Mouse (Mus musculus) bone marrow, adult 2 months (tissue): Measurements from ENCODE around the gene Fgf18. TPM values are rescaled to one million over a fixed set of nuclear protein-coding genes. Genes with fewer than 3 reads are reported as not detected.

ENCODE experiments used
- H3K27ac ChIP-seq: fragments of 200-500 bp; 2 replicates; pipeline ENCODE4 v1.5.1; 2012; ENCODE audit warnings: low read depth, mild to moderate bottlenecking, control low read depth, inconsistent platforms, low read length; ENCODE audit not compliant: control insufficient read depth, poor library complexity, insufficient read depth
- H3K4me1 ChIP-seq: fragments of 200-500 bp; 2 replicates; pipeline ENCODE4 v1.6.1; 2011; ENCODE audit warnings: low read length; ENCODE audit not compliant: control insufficient read depth, insufficient read depth
- H3K4me3 ChIP-seq: fragments of 200-500 bp; replicated peaks from 2 replicates; pipeline ENCODE3; 2011; ENCODE audit warnings: mild to moderate bottlenecking, low read depth, low read length, control low read depth; ENCODE audit not compliant: control insufficient read depth
- CTCF ChIP-seq: fragments of 200-500 bp; IDR thresholded peaks from 2 replicates; pipeline ENCODE4 v1.5.1; 2011; ENCODE audit warnings: low read length, control low read depth; ENCODE audit not compliant: control insufficient read depth, insufficient read depth
- POLR2A ChIP-seq: fragments of 200-500 bp; IDR thresholded peaks from 2 replicates; pipeline ENCODE4 v1.6.1; 2011; ENCODE audit warnings: low read depth, mild to moderate bottlenecking, control low read depth, low read length, borderline replicate concordance; ENCODE audit not compliant: control insufficient read depth
- WGBS: fragments of 180-500 bp; shearing (Covaris S2); methylation state at CpG from one replicate; pipeline ENCODE4 v1.1.7; 2018; 5-methylcytosine and 5-hydroxymethylcytosine counted together
- polyA plus RNA-seq: library from polyadenylated mRNA; stranded (reverse); fragments of >200 nt; gene quantifications from 2 replicates; pipeline ENCODE4 v1.2.4, GENCODE M21; 2011; ENCODE audit warnings: low replicate concordance; ENCODE audit not compliant: missing spikeins, insufficient read depth, insufficient read length

Gene Fgf18
- not detected in 2 replicates for polyA plus RNA-seq

GRCm38 (mm10) chr11:33147171-33147571 lies at the start of gene Fgf18:
Gene Fgf18 (minus strand): TSS chr11:33147400.
- Histone ChIP-seq H3K27ac (no peak within 1 kb of the TSS), H3K4me1 (no peaks in the 10 kb centered on the region), H3K4me3 (no peak within 1 kb of the TSS)
- under 1% methylated on average over 52 of the region's 53 CpGs for WGBS
- TF ChIP-seq CTCF, result no peak
- no peak for TF ChIP-seq POLR2A

GRCm38 (mm10) chr11:33196447-33197132 lies 49.4 kb upstream of the Fgf18 start:
- no peaks in the 10 kb centered on the region for H3K4me1 ChIP-seq
- WGBS, result 13% methylated on average over 24 of the region's 24 CpGs
- H3K27ac ChIP-seq, result no peak overlapping the region
- no peak overlapping the region for H3K4me3 ChIP-seq
- TF ChIP-seq CTCF, result no peak
- TF ChIP-seq POLR2A, result no peak

- H3K4me3 ChIP-seq, result no peak overlapping the region
- TF ChIP-seq CTCF (no peak), POLR2A (no peak)
- H3K27ac ChIP-seq, result no peak overlapping the region
- WGBS, result 14% methylated on average over 25 of the region's 25 CpGs
- no peaks in the 10 kb centered on the region for H3K4me1 ChIP-seq
Observed at GRCm38 (mm10) chr11:33195531-33196446, 48.6 kb upstream of the Fgf18 start.

- WGBS, result 42% methylated on average over 7 of the region's 7 CpGs
- H3K4me3 ChIP-seq, result no peak overlapping the region
Observed at GRCm38 (mm10) chr11:33195061-33195460, 47.9 kb upstream of the Fgf18 start.

GRCm38 (mm10) chr11:33193695-33194094 lies 46.5 kb upstream of the Fgf18 start:
- no peak overlapping the region for H3K4me3 ChIP-seq
- TF ChIP-seq CTCF (no peak), POLR2A (no peak)
- H3K4me1 ChIP-seq, result no peaks in the 10 kb centered on the region
- no peak overlapping the region for H3K27ac ChIP-seq
- WGBS, result 13% methylated on average over 12 of the region's 12 CpGs

More at GRCm38 (mm10) chr11:33195061-33195460, 47.9 kb upstream of the Fgf18 start:
- no peak overlapping the region for H3K27ac ChIP-seq
- no peak for TF ChIP-seq POLR2A
- TF ChIP-seq CTCF, result no peak
- no peaks in the 10 kb centered on the region for H3K4me1 ChIP-seq

GRCm38 (mm10) chr11:33181804-33182203 lies 34.6 kb upstream of the Fgf18 start:
- Histone ChIP-seq H3K27ac (no peak overlapping the region), H3K4me1 (no peaks in the 10 kb centered on the region)
- 55% methylated on average over 3 of the region's 3 CpGs for WGBS

GRCm38 (mm10) chr11:33180701-33181116 lies 33.5 kb upstream of the Fgf18 start:
- WGBS, result 12% methylated on average over 18 of the region's 18 CpGs
- Histone ChIP-seq H3K4me3 (no peak overlapping the region), H3K4me1 (no peaks in the 10 kb centered on the region), H3K27ac (no peak overlapping the region)
- TF ChIP-seq CTCF (no peak), POLR2A (no peak)

More at GRCm38 (mm10) chr11:33181804-33182203, 34.6 kb upstream of the Fgf18 start:
- TF ChIP-seq POLR2A (no peak), CTCF (no peak)
- H3K4me3 ChIP-seq, result no peak overlapping the region

- Histone ChIP-seq H3K27ac (no peak overlapping the region), H3K4me3 (no peak overlapping the region), H3K4me1 (no peaks in the 10 kb centered on the region)
- no peak for TF ChIP-seq POLR2A
- TF ChIP-seq CTCF, result no peak
- 77% methylated on average over 1 of the region's 1 CpGs for WGBS
Observed at GRCm38 (mm10) chr11:33179802-33180201, 32.6 kb upstream of the Fgf18 start.
